Mouse (Mus musculus) cerebellum, adult 2 months (tissue): Measurements from ENCODE around the gene Nxph1. TPM values are rescaled to one million over a fixed set of nuclear protein-coding genes. Genes with fewer than 3 reads are reported as not detected.

ENCODE experiments used
- DNase-seq, 2 experiments: peaks; one replicate each; pipeline ENCODE4 v3.0.0; 2021
- H3K27ac ChIP-seq: fragments of 200-500 bp; 2 replicates; pipeline ENCODE4 v1.5.1; 2012; ENCODE audit warnings: low read length, control low read depth, inconsistent platforms; ENCODE audit not compliant: insufficient read depth
- H3K27me3 ChIP-seq: fragments of 200-500 bp; 2 replicates; pipeline ENCODE4 v1.6.1; 2012; ENCODE audit warnings: inconsistent platforms, mild to moderate bottlenecking, low read length, moderate library complexity; ENCODE audit not compliant: control insufficient read depth, insufficient read depth
- H3K4me1 ChIP-seq: fragments of 200-500 bp; 2 replicates; pipeline ENCODE4 v1.6.1; 2011; ENCODE audit warnings: low read length; ENCODE audit not compliant: control insufficient read depth, insufficient read depth
- H3K4me3 ChIP-seq: fragments of 200-500 bp; replicated peaks from 2 replicates; pipeline ENCODE3; 2011; ENCODE audit warnings: mild to moderate bottlenecking, low read depth, low read length, control low read depth; ENCODE audit not compliant: insufficient read depth
- CTCF ChIP-seq: fragments of 200-500 bp; IDR thresholded peaks from 2 replicates; pipeline ENCODE4 v1.5.1; 2011; ENCODE audit warnings: low read depth, mild to moderate bottlenecking, control low read depth, low read length, moderate library complexity, borderline replicate concordance; ENCODE audit not compliant: insufficient read depth
- POLR2A ChIP-seq: fragments of 200-500 bp; IDR thresholded peaks from 2 replicates; pipeline ENCODE4 v1.6.1; 2011; ENCODE audit warnings: low read length, control low read depth, borderline replicate concordance; ENCODE audit not compliant: insufficient read depth
- WGBS: fragments of 180-500 bp; shearing (Covaris S2); methylation state at CpG from one replicate; pipeline ENCODE4 v1.1.7; 2018; 5-methylcytosine and 5-hydroxymethylcytosine counted together
- polyA plus RNA-seq: library from polyadenylated mRNA; depleted of rRNA; stranded (reverse); fragments of >200 nt; gene quantifications from 2 replicates; pipeline ENCODE4 v1.2.3, GENCODE M21; 2012

Nxph1 gene
- polyA plus RNA-seq, 1 experiment = 24.7 TPM

DNA sequence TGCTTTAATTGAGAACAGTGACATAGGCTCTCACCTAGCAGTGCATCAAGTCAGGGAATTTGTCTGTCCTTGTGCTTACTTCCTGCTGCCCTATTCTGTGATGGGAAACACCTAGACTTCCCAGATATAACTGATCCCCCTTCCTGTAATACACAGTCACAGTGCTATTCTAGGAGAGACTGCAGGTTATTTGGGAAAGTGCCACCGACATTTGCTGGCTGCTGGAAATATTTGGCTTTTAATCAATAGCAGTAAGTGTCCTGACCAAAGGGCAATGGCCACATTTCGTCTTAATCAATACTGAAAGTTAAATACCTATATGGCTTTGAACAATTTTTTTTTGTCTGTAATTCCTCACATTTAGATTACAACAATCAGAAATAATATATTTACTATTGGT lies 170.9 kb downstream of the Nxph1 start:
- no peaks in the 10 kb centered on the region for H3K27me3 ChIP-seq
- 37% methylated on average over 2 of the region's 2 CpGs for WGBS
- TF ChIP-seq POLR2A = no peak
- no peak for TF ChIP-seq CTCF
- DNase-seq = no peak
- H3K4me3 ChIP-seq = no peak overlapping the region
- no peaks in the 10 kb centered on the region for H3K4me1 ChIP-seq
- no peak overlapping the region for H3K27ac ChIP-seq

DNA sequence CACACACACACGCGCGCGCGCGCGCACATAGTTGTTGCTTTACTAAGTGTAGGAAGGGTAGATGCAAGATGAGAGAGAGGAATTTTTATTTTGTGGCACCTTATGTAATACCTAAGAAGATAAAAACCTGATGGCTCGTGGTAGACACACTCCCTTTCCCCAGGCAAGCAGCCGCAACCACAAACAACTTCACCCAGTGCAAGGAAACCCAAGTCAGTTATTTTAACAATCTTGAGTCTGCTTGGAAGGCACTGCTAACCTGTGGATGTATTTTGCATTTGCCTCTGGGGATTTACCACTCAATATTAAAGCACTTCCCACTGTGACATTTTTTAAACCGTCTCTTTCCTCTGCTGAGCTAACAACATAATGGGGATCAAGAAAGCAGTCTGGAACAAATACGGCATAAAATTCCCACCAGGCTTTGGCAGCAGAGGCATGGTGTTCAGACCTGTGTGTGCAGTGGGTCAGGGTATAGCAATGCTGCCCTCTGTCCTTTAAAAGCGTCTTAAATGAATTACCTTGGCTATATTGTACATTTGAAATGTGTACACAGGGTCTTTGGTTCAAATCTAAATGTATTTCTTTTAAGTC lies 176.2 kb downstream of the Nxph1 start:
- Histone ChIP-seq H3K27me3 (no peaks in the 10 kb centered on the region), H3K4me1 (no peaks in the 10 kb centered on the region), H3K27ac (no peak overlapping the region), H3K4me3 (no peak overlapping the region)
- DNase-seq = no peak
- TF ChIP-seq CTCF (no peak), POLR2A (no peak)
- 74% methylated on average over 12 of the region's 12 CpGs for WGBS

DNA sequence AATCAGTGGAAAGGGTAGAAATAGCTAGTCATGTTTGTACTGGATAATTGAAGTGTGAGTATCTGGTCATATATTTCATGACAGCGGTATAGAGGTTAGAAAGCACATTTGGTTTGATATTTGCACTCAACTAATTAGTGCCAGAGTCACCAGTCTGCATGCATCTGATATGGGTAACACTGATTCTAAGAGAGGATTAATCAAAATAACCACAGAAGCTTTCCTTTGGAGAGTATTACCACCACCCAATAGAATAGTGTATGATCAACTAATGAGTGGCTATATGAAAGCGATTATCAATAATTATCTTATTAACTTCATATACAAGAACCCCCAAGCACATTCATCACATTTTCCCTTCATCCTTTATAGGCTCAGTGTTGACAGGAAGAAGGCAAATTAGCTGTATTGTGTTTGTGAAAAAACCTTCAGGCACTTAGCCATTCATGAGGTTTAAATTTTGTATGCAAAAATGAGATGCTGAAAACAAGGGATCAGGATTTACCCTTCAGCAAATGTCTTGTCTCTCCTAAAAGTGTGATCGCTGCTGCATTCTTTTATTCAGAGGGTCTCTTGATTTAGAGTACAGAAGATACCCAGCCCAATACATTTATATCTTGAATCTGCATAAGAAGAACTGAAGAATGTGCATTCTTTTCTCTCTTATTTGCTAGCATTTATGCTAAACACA lies 185.5 kb downstream of the Nxph1 start:
- no peak for DNase-seq
- H3K27me3 ChIP-seq = no peaks in the 10 kb centered on the region
- no peak overlapping the region for H3K4me3 ChIP-seq
- 84% methylated on average over 3 of the region's 3 CpGs for WGBS
- no peak overlapping the region for H3K27ac ChIP-seq
- no peak for TF ChIP-seq POLR2A
- no peak for TF ChIP-seq CTCF
- no peaks in the 10 kb centered on the region for H3K4me1 ChIP-seq

DNA sequence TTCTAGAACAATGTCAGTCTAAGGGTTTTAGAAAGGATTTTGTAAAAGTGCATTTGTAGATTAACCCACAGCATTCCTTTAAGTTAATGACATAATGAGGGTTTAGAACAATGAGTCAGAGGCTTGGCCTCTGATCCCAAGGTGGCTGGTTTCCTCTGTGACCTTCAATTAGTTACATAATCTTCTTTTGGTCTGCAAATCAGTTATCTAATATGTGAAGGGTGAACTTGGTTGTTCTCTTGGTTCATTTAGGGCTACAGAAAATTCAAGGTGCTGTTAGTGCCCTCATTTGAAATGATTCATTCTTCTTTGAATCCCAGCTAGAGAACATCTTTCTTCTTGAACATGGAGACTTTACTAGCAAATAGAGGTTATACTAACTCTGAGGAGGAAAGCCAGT lies 199.7 kb downstream of the Nxph1 start:
- Histone ChIP-seq H3K4me1 (no peaks in the 10 kb centered on the region), H3K4me3 (no peak overlapping the region), H3K27me3 (no peaks in the 10 kb centered on the region), H3K27ac (no peak overlapping the region)
- TF ChIP-seq POLR2A (no peak), CTCF (no peak)
- DNase-seq = no peak

DNA sequence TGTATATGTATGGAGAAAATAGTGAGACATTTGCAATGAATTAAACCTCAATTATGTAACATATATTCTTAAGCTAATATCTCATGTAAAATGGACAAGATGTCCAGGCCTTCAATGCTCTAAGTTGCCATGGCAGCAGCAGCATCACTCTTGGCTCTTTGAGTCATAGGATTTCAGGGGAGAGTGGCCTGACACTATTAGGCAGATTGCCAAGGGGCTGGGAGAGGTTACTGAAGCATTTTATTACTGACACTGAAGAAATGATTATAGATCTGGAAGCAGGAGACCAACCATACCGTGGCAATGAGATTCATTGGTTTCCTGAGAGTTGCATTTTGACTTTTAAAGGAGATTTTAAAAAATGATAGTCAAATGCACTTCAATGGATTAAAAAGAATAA lies 201.6 kb downstream of the Nxph1 start:
- WGBS = 30% methylated on average over 1 of the region's 1 CpGs
- Histone ChIP-seq H3K4me3 (no peak overlapping the region), H3K27ac (no peak overlapping the region), H3K27me3 (no peaks in the 10 kb centered on the region), H3K4me1 (no peaks in the 10 kb centered on the region)
- TF ChIP-seq CTCF (no peak), POLR2A (no peak)
- DNase-seq = no peak

DNA sequence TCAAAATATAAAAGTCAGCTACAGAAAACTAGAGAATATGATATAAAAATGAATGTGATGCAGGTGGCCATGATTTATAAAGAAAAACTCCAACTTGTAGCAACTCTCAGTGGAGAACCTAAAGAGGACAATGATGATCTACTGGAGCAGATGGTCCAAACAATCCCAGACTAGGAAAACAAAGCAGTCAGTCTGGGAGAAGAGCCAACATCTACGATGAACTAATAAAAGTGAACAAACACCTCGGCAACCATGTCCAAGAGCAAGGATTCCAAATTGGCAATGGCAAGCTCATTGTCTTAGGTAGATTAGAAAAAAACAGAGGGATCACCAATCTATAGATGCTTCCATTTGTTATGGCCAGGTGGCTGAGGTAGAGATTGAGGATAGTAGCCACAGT lies 211.0 kb downstream of the Nxph1 start:
- no peaks in the 10 kb centered on the region for H3K27me3 ChIP-seq
- no peak overlapping the region for H3K27ac ChIP-seq
- no peaks in the 10 kb centered on the region for H3K4me1 ChIP-seq
- TF ChIP-seq CTCF (no peak), POLR2A (no peak)
- no peak overlapping the region for H3K4me3 ChIP-seq
- DNase-seq = peak; percentile 23 to 84
- WGBS = 3% methylated on average over 2 of the region's 2 CpGs

DNA sequence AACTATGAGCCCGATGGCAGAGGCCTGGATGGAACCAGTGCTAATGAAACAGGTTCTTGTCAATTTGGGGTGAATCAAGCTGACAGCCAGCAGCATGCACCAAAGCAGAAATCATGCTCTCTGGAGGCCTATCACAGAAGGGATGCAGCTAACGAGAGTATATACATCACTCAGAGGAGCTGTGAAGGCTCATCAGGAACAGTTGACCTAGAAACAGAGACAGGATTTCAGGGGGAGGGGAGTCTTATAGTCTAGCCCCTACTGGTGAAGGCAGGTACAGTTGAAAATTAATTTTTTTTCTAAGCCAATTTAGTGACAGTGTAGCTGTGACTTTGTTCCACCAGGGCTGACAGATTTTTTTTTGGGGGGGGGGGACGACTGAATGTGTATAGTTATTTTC lies 234.2 kb downstream of the Nxph1 start:
- no peak for DNase-seq
- H3K27me3 ChIP-seq = no peaks in the 10 kb centered on the region
- H3K4me3 ChIP-seq = no peak overlapping the region
- H3K27ac ChIP-seq = no peak overlapping the region
- 42% methylated on average over 3 of the region's 3 CpGs for WGBS
- no peaks in the 10 kb centered on the region for H3K4me1 ChIP-seq
- TF ChIP-seq POLR2A (no peak), CTCF (no peak)

DNA sequence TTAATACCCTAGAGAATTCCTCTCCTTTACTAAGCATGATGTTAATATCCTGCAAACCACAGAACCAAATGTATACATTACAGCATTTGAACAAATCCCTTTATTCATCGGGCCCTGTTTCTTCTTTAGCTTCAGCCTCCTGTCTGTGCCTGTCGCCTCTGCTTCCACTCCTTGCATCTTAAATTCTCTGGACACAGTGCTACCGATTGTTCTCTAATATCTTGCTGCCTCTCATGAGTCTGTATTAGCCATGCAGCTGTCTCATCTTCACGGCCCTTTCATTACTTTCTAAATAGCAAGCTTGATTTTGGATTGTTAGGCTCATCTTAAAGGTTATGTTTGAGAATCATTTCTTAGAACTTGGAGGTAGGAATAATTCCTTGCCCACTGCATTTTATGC lies 262.5 kb downstream of the Nxph1 start:
- DNase-seq = no peak
- Histone ChIP-seq H3K4me1 (no peaks in the 10 kb centered on the region), H3K27me3 (no peaks in the 10 kb centered on the region), H3K4me3 (no peak overlapping the region), H3K27ac (no peak overlapping the region)
- TF ChIP-seq CTCF (no peak), POLR2A (no peak)
- 61% methylated on average over 4 of the region's 4 CpGs for WGBS
